In the genomic region with DNA sequence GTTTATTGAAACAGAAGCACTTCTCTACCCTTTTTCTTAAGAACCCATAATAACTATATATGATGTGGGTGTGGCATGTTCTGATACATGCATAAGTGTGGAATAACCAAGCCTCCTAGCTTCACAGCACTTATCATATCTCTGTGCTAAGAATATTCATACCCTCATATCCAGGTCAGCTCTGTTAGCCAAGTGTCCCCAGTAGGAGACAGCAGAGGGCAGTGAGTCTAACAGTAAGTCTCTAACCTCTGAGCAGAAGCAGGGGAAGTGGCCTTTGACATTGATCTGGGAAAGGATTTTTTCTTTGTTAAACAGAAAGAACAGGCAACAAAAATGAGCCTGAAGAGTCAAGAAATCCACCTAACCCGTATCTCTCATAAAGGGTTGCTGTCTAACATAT, we compare ENCODE assay signal across 12 mouse cellular contexts.
DNase-seq lines count a peak whose midpoint lies in the region; TF ChIP-seq lines count a peak whose summit lies in the region.
"Had no signal": no experiment of that assay in that cellular context is flagged by ENCODE, and none has a peak within 500 bp of the region (broad histone marks: within the 10 kb centered on the region; RNA-seq: fewer than 3 reads in every experiment).

No protein-coding gene starts in this region.

- no peaks in the 10 kb centered on the region for H3K79me2 ChIP-seq in CH12.LX (replicated peaks; ENCODE audit: control insufficient read depth, extremely low read depth, insufficient read depth, poor library complexity, severe bottlenecking)

- TF ChIP-seq POLR2A in CH12.LX (IDR thresholded peaks at IDR 0.05; ENCODE audit: low read depth, low read length) = no peak

- H3K4me1 ChIP-seq in CH12.LX (ENCODE audit: control insufficient read depth in 1 of 2, insufficient read depth in 2 of 2) = no peaks in the 10 kb centered on the region
- H3K4me1 ChIP-seq: embryonic facial prominence, embryonic 15.5 days; forebrain, embryonic 12.5 days had no signal

- H3K9ac ChIP-seq in CH12.LX (ENCODE audit: insufficient read depth, low read depth) = no peak overlapping the region
- H3K9ac ChIP-seq: embryonic facial prominence, embryonic 15.5 days; forebrain, embryonic 12.5 days had no signal

- no peak overlapping the region for H3K27ac ChIP-seq in CH12.LX (ENCODE audit: insufficient read depth, low read depth)
- H3K27ac ChIP-seq: embryonic facial prominence, embryonic 15.5 days; forebrain, embryonic 12.5 days had no signal

- no peaks in the 10 kb centered on the region for H3K27me3 ChIP-seq in CH12.LX (replicated peaks)
- H3K27me3 ChIP-seq: embryonic facial prominence, embryonic 15.5 days; forebrain, embryonic 12.5 days had no signal

- H3K9me3 ChIP-seq in CH12.LX (replicated peaks; ENCODE audit: low read length) = no peaks in the 10 kb centered on the region
- H3K9me3 ChIP-seq: embryonic facial prominence, embryonic 15.5 days; forebrain, embryonic 12.5 days; G1E had no signal

- TF ChIP-seq RAD21 in CH12.LX (IDR thresholded peaks at IDR 0.05; ENCODE audit: low read depth, low read length) = peak; percentile 4

- TF ChIP-seq CTCF in CH12.LX (conservative IDR thresholded peaks at IDR 0.05 in 1 of 2, IDR thresholded peaks at IDR 0.05 in 1 of 2; ENCODE audit: low read depth in 2 of 2, low read length in 2 of 2) = 0 out of 4 replicates have a peak, but pooled peaks of 1 of the 2 experiments have one; percentile 11

- no peak for TF ChIP-seq EP300 in CH12.LX (IDR thresholded peaks at IDR 0.05; ENCODE audit: low read length)

- DNase-seq in heart, adult 18-20 months = peak; percentile 44 to 61
- no peak for DNase-seq in heart, postnatal 25 days (ENCODE audit: low spot score)
- DNase-seq in kidney, postnatal 14 days = peak; percentile 38
- no peak for DNase-seq in kidney, adult 11 months
- DNase-seq in CH12.LX (ENCODE audit: extremely low read depth) = no peak
- DNase-seq in heart, postnatal 14 days = peak; percentile 19 to 30
- DNase-seq in right cerebral cortex, adult 2 months (ENCODE audit: low spot score in 2 of 2) = no peak
- DNase-seq: lung, adult 18-20 months; right cerebral cortex, adult 18-20 months had no signal

- H3K4me2 ChIP-seq in CH12.LX (ENCODE audit: insufficient read depth, low read depth, poor library complexity, severe bottlenecking) = no peak overlapping the region
- H3K4me2 ChIP-seq: embryonic facial prominence, embryonic 15.5 days; forebrain, embryonic 12.5 days had no signal

- intact Hi-C loops in heart, postnatal 25 days (cut with DNase I) = loop anchor here (2.0 to 5.0 kb wide), 2 partner anchors 50 to 163 kb away; no protein-coding TSS in a partner anchor
- intact Hi-C loops in heart, postnatal 14 days (cut with DNase I) = loop anchor here (2.0 to 10.0 kb wide), 3 partner anchors 50 to 160 kb away; partner anchors contain the start of gene Slc44a1

- in situ Hi-C loops in CH12.LX (cut with MboI; ENCODE audit: low pct_ligation_motif_present, low pct_unique_long_range_greater_than_20kb, low sequenced_read_pairs) = no loop called here

- dilution Hi-C loops in CH12.LX (cut with MboI; ENCODE audit: extremely low pct_ligation_motif_present, extremely low pct_unique_long_range_greater_than_20kb, low sequenced_read_pairs) = no loop called here

- H3K36me3 ChIP-seq in CH12.LX (replicated peaks in 1 of 2; ENCODE audit: control insufficient read depth in 1 of 2, insufficient read depth in 1 of 2, low read length in 1 of 2) = peaks cover 0 to 25% of the 10 kb centered on the region in 2 experiments
- H3K36me3 ChIP-seq: forebrain, embryonic 12.5 days had no signal

- no peak overlapping the region for H3K4me3 ChIP-seq in CH12.LX (replicated peaks in 1 of 3; ENCODE audit: low read depth in 2 of 3, low read length in 2 of 3, poor library complexity in 1 of 3)
- H3K4me3 ChIP-seq: embryonic facial prominence, embryonic 15.5 days; forebrain, embryonic 12.5 days had no signal

TF ChIP-seq in CH12.LX, 34 proteins besides CTCF, POLR2A, EP300 and RAD21:
- TF ChIP-seq JUND (conservative IDR thresholded peaks at IDR 0.05; ENCODE audit: low read depth, low read length) (no peak), SMC3 (IDR thresholded peaks at IDR 0.05; ENCODE audit: low read depth, low read length) (0 out of 2 replicates have a peak, but pooled peaks have one; percentile 9)

Comparison
In these comparisons a context has a peak if more than half of its experiments do, and no peak if none do; other contexts are left out.
1. DNase-seq: peak in heart, adult 18-20 months (2 of 2), kidney, postnatal 14 days (single experiment) and heart, postnatal 14 days (2 of 2); none in heart, postnatal 25 days (single experiment), kidney, adult 11 months (single experiment), CH12.LX (single experiment) and right cerebral cortex, adult 2 months (0 of 2).